Mouse (Mus musculus) hindbrain, postnatal 0 days (tissue): Measurements from ENCODE around the gene Scmh1. TPM values are rescaled to one million over a fixed set of nuclear protein-coding genes. Genes with fewer than 3 reads are reported as not detected.
A peak's percentile ranks its signal among the peaks of the same experiment; 100 is the strongest.

Experiments used
- ATAC-seq: fragments of 200-750 bp; cut with Nextera tagmentation; 2 replicates; pipeline ENCODE4 v1.8.0; 2017; ENCODE audit warnings: mild to moderate bottlenecking, moderate TSS enrichment, moderate library complexity
- DNase-seq: peaks from one replicate; pipeline ENCODE4 v3.0.0-alpha.2; 2015; ENCODE audit warnings: low spot score
- H3K27ac ChIP-seq: fragments of 300-500 bp; sonication (generic); 2 replicates; pipeline ENCODE4 v1.5.1; 2014; ENCODE audit warnings: mild to moderate bottlenecking
- H3K27me3 ChIP-seq: fragments of 300-500 bp; sonication (generic); 2 replicates; pipeline ENCODE4 v1.6.1; 2014; ENCODE audit warnings: low read length, mixed read lengths; ENCODE audit not compliant: insufficient read depth
- H3K36me3 ChIP-seq: fragments of 300-500 bp; sonication (generic); 2 replicates; pipeline ENCODE4 v1.6.1; 2014; ENCODE audit warnings: low read length, mixed read lengths; ENCODE audit not compliant: insufficient read depth
- H3K4me1 ChIP-seq: fragments of 300-500 bp; sonication (generic); 2 replicates; pipeline ENCODE4 v1.6.1; 2014; ENCODE audit warnings: antibody characterized with exemption, low read length, mixed read lengths; ENCODE audit not compliant: insufficient read depth
- H3K4me2 ChIP-seq: fragments of 300-500 bp; sonication (generic); 2 replicates; pipeline ENCODE4 v1.6.1; 2014; ENCODE audit warnings: low read depth, mild to moderate bottlenecking, low read length, moderate library complexity, mixed read lengths
- H3K4me3 ChIP-seq: fragments of 300-500 bp; sonication (generic); 2 replicates; pipeline ENCODE4 v1.5.1; 2014; ENCODE audit warnings: low read length
- H3K9ac ChIP-seq: fragments of 300-500 bp; sonication (generic); replicated peaks from 2 replicates; pipeline ENCODE4 v1.6.1; 2014; ENCODE audit warnings: mild to moderate bottlenecking, low read length, moderate library complexity, mixed read lengths
- H3K9me3 ChIP-seq: fragments of 300-500 bp; sonication (generic); 2 replicates; pipeline ENCODE4 v1.6.1; 2016; ENCODE audit warnings: low read length, mixed read lengths
- CTCF ChIP-seq: IDR thresholded peaks from 2 replicates; pipeline ENCODE4 v1.5.1; 2016; ENCODE audit warnings: antibody characterized with exemption, control low read depth, low read depth
- WGBS: fragments of 180-500 bp; shearing (Covaris S2); extraction: QIAGEN DNeasy Blood & Tissue Kit; methylation state at CpG from one replicate; pipeline ENCODE4 v1.1.7; 2014; 5-methylcytosine and 5-hydroxymethylcytosine counted together
- polyA plus RNA-seq: library from polyadenylated mRNA; unstranded; fragments of >200 nt; fragmentation: Nextera tagmentation; extraction: Ambion mirVana; gene quantifications from 2 replicates; pipeline ENCODE4 v1.2.1, GENCODE M21; 2015
- total RNA-seq: library from RNA; depleted of rRNA; stranded (reverse); fragments of >200 nt; gene quantifications from 2 replicates; pipeline ENCODE4 v1.2.3, GENCODE M21; 2014

Gene Scmh1
- total and polyA plus RNA-seq, 2 experiments from 2014 or later, result 52.5 to 65.0 TPM

- H3K9ac ChIP-seq, result no peak overlapping the region
- peaks cover 18% of the 10 kb centered on the region; the same call in 1 of the 2 replicates for H3K4me1 ChIP-seq
- no peaks in the 10 kb centered on the region for H3K36me3 ChIP-seq
- H3K27ac ChIP-seq, result no peak overlapping the region
- ATAC-seq (no peak), DNase-seq (peak; percentile 28)
- 39% methylated on average over 2 of the region's 2 CpGs for WGBS
- no peaks in the 10 kb centered on the region for H3K27me3 ChIP-seq
- no peak overlapping the region for H3K4me3 ChIP-seq
- H3K4me2 ChIP-seq, result 0 out of 2 replicates have a peak overlapping the region, but pooled peaks have one; percentile 16
- no peaks in the 10 kb centered on the region for H3K9me3 ChIP-seq
- TF ChIP-seq CTCF, result no peak
These were observed 35.9 kb upstream of the Scmh1 start for GRCm38 (mm10) chr4:120369156-120369555.

- Histone ChIP-seq H3K9ac (no peak overlapping the region), H3K27ac (no peak overlapping the region), H3K36me3 (no peaks in the 10 kb centered on the region), H3K4me1 (peaks cover 11% of the 10 kb centered on the region; the same call in 1 of the 2 replicates), H3K4me2 (peak overlapping the region; percentile 16; the same call in 1 of the 2 replicates), H3K9me3 (no peaks in the 10 kb centered on the region), H3K4me3 (no peak overlapping the region), H3K27me3 (no peaks in the 10 kb centered on the region)
- 10% methylated on average over 10 of the region's 10 CpGs for WGBS
- DNase-seq (peak; percentile 52), ATAC-seq (0 out of 2 replicates have a peak, but pooled peaks have one; percentile 52)
- no peak for TF ChIP-seq CTCF
These were observed 35.2 kb upstream of the Scmh1 start for GRCm38 (mm10) chr4:120369861-120370366.

GRCm38 (mm10) chr4:120372838-120373237, 32.2 kb upstream of the Scmh1 start:
- Histone ChIP-seq H3K9ac (no peak overlapping the region), H3K4me2 (no peak overlapping the region), H3K36me3 (no peaks in the 10 kb centered on the region), H3K4me3 (no peak overlapping the region), H3K9me3 (no peaks in the 10 kb centered on the region), H3K4me1 (peaks cover 7% of the 10 kb centered on the region; the same call in 1 of the 2 replicates), H3K27ac (no peak overlapping the region), H3K27me3 (no peaks in the 10 kb centered on the region)
- no peak for DNase-seq
- WGBS, result 69% methylated on average over 3 of the region's 3 CpGs
- ATAC-seq, result no peak
- TF ChIP-seq CTCF, result no peak

- ATAC-seq (no peak), DNase-seq (no peak)
- Histone ChIP-seq H3K9ac (no peak overlapping the region), H3K4me3 (no peak overlapping the region), H3K9me3 (no peaks in the 10 kb centered on the region), H3K4me2 (no peak overlapping the region), H3K36me3 (no peaks in the 10 kb centered on the region), H3K27me3 (no peaks in the 10 kb centered on the region), H3K27ac (no peak overlapping the region), H3K4me1 (peaks cover 7% of the 10 kb centered on the region; the same call in 1 of the 2 replicates)
- 32% methylated on average over 4 of the region's 4 CpGs for WGBS
- TF ChIP-seq CTCF, result no peak
These were observed 31.3 kb upstream of the Scmh1 start for GRCm38 (mm10) chr4:120373813-120374212.

- Histone ChIP-seq H3K36me3 (no peaks in the 10 kb centered on the region), H3K4me3 (no peak overlapping the region), H3K27ac (0 out of 2 replicates have a peak overlapping the region, but pooled peaks have one; percentile 37), H3K27me3 (no peaks in the 10 kb centered on the region), H3K9me3 (no peaks in the 10 kb centered on the region), H3K4me1 (no peaks in the 10 kb centered on the region), H3K9ac (no peak overlapping the region), H3K4me2 (0 out of 2 replicates have a peak overlapping the region, but pooled peaks have one; percentile 8)
- DNase-seq (peak; percentile 95), ATAC-seq (peak; percentile 77)
- TF ChIP-seq CTCF, result peak; percentile 93
- WGBS, result 5% methylated on average over 7 of the region's 7 CpGs
These were observed 24.2 kb upstream of the Scmh1 start for GRCm38 (mm10) chr4:120380811-120381391.

- DNase-seq, result no peak
- H3K36me3 ChIP-seq, result no peaks in the 10 kb centered on the region
- H3K4me3 ChIP-seq, result no peak overlapping the region
- H3K9me3 ChIP-seq, result no peaks in the 10 kb centered on the region
- H3K9ac ChIP-seq, result no peak overlapping the region
- ATAC-seq, result no peak
- no peaks in the 10 kb centered on the region for H3K4me1 ChIP-seq
- H3K27ac ChIP-seq, result no peak overlapping the region
- WGBS, result 93% methylated on average over 2 of the region's 2 CpGs
- no peak for TF ChIP-seq CTCF
- H3K27me3 ChIP-seq, result no peaks in the 10 kb centered on the region
- no peak overlapping the region for H3K4me2 ChIP-seq
These were observed 19.6 kb upstream of the Scmh1 start for GRCm38 (mm10) chr4:120385496-120385895.

- Histone ChIP-seq H3K9me3 (no peaks in the 10 kb centered on the region), H3K9ac (no peak overlapping the region), H3K4me3 (no peak overlapping the region), H3K27me3 (no peaks in the 10 kb centered on the region), H3K27ac (no peak overlapping the region), H3K4me2 (no peak overlapping the region), H3K36me3 (no peaks in the 10 kb centered on the region), H3K4me1 (no peaks in the 10 kb centered on the region)
- 53% methylated on average over 4 of the region's 4 CpGs for WGBS
- DNase-seq (peak; percentile 65), ATAC-seq (0 out of 2 replicates have a peak, but pooled peaks have one; percentile 49)
- TF ChIP-seq CTCF, result peak; percentile 63
These were observed 17.6 kb upstream of the Scmh1 start for GRCm38 (mm10) chr4:120387496-120387895.
